Comparison of ENCODE assay signal across 27 mouse cellular contexts in genomic region chr1:56226314-56227008, GRCm38 (mm10).
DNase-seq lines count a peak whose midpoint lies in the region; ATAC-seq lines count a peak whose summit lies in the region.
"Had no signal": no experiment of that assay in that cellular context is flagged by ENCODE, and none has a peak within 500 bp of the region (broad histone marks: within the 10 kb centered on the region; RNA-seq: fewer than 3 reads in every experiment).

No protein-coding gene starts in this region.

- H3K9ac ChIP-seq in forebrain, embryonic 14.5 days (ENCODE audit: low read length): no peak overlapping the region
- no peak overlapping the region for H3K9ac ChIP-seq in midbrain, embryonic 16.5 days (ENCODE audit: low read depth, low read length)
- no peak overlapping the region for H3K9ac ChIP-seq in midbrain, embryonic 13.5 days (replicated peaks)
- H3K9ac ChIP-seq in forebrain, embryonic 16.5 days (replicated peaks; ENCODE audit: low read depth, low read length): no peak overlapping the region
- H3K9ac ChIP-seq: embryonic facial prominence, embryonic 13.5 days; hindbrain, embryonic 12.5 days; hindbrain, embryonic 15.5 days had no signal

- no peak overlapping the region for H3K4me2 ChIP-seq in forebrain, embryonic 14.5 days (ENCODE audit: low read length)
- H3K4me2 ChIP-seq in midbrain, embryonic 16.5 days (ENCODE audit: low read length): no peak overlapping the region
- H3K4me2 ChIP-seq in midbrain, embryonic 13.5 days (replicated peaks): no peak overlapping the region
- H3K4me2 ChIP-seq in forebrain, embryonic 16.5 days (ENCODE audit: low read length): no peak overlapping the region
- H3K4me2 ChIP-seq: embryonic facial prominence, embryonic 13.5 days; heart, embryonic 11.5 days; hindbrain, embryonic 12.5 days; hindbrain, embryonic 15.5 days had no signal

- no peaks in the 10 kb centered on the region for H3K9me3 ChIP-seq in forebrain, embryonic 14.5 days (replicated peaks; ENCODE audit: control insufficient read depth, low read length)
- no peaks in the 10 kb centered on the region for H3K9me3 ChIP-seq in forebrain, embryonic 10.5 days
- no peaks in the 10 kb centered on the region for H3K9me3 ChIP-seq in midbrain, embryonic 16.5 days (replicated peaks; ENCODE audit: control insufficient read depth, low read length, poor library complexity, severe bottlenecking)
- no peaks in the 10 kb centered on the region for H3K9me3 ChIP-seq in midbrain, embryonic 13.5 days
- H3K9me3 ChIP-seq in forebrain, embryonic 16.5 days (ENCODE audit: control insufficient read depth, low read length): no peaks in the 10 kb centered on the region
- H3K9me3 ChIP-seq: embryonic facial prominence, embryonic 10.5 days; hindbrain, embryonic 12.5 days; hindbrain, embryonic 15.5 days had no signal

- no peak overlapping the region for H3K4me3 ChIP-seq in forebrain, embryonic 14.5 days (ENCODE audit: low read depth, low read length)
- no peak overlapping the region for H3K4me3 ChIP-seq in forebrain, embryonic 10.5 days
- H3K4me3 ChIP-seq in midbrain, embryonic 16.5 days (ENCODE audit: low read depth, low read length): no peak overlapping the region
- H3K4me3 ChIP-seq in midbrain, embryonic 13.5 days (replicated peaks): no peak overlapping the region
- no peak overlapping the region for H3K4me3 ChIP-seq in forebrain, embryonic 16.5 days (replicated peaks; ENCODE audit: low read length)
- H3K4me3 ChIP-seq: embryonic facial prominence, embryonic 10.5 days; embryonic facial prominence, embryonic 13.5 days; erythroblast, embryonic 14.5 days; gastrocnemius, adult 2 months; hindbrain, embryonic 12.5 days; hindbrain, embryonic 15.5 days had no signal

- no peaks in the 10 kb centered on the region for H3K27me3 ChIP-seq in forebrain, embryonic 14.5 days (replicated peaks; ENCODE audit: control insufficient read depth, insufficient read depth, low read length)
- no peaks in the 10 kb centered on the region for H3K27me3 ChIP-seq in forebrain, embryonic 10.5 days (ENCODE audit: poor library complexity, severe bottlenecking)
- no peaks in the 10 kb centered on the region for H3K27me3 ChIP-seq in midbrain, embryonic 16.5 days (ENCODE audit: control insufficient read depth, insufficient read depth, low read depth, low read length)
- no peaks in the 10 kb centered on the region for H3K27me3 ChIP-seq in midbrain, embryonic 13.5 days
- H3K27me3 ChIP-seq in forebrain, embryonic 16.5 days (replicated peaks; ENCODE audit: control insufficient read depth, insufficient read depth, low read length): no peaks in the 10 kb centered on the region
- H3K27me3 ChIP-seq: CH12.LX; embryonic facial prominence, embryonic 13.5 days; hindbrain, embryonic 12.5 days; hindbrain, embryonic 15.5 days had no signal

- 0 out of 2 replicates have a peak, but pooled peaks have one; percentile 23 for ATAC-seq in forebrain, embryonic 14.5 days
- ATAC-seq in midbrain, embryonic 16.5 days: peak; percentile 54
- ATAC-seq in midbrain, embryonic 13.5 days: no peak
- ATAC-seq in forebrain, embryonic 16.5 days: peak; percentile 73
- ATAC-seq: intestine, postnatal 0 days; Patski had no signal

- no peak overlapping the region for H3K27ac ChIP-seq in forebrain, embryonic 14.5 days (ENCODE audit: low read depth, low read length)
- H3K27ac ChIP-seq in forebrain, embryonic 10.5 days: no peak overlapping the region
- H3K27ac ChIP-seq in midbrain, embryonic 16.5 days (ENCODE audit: low read length): no peak overlapping the region
- no peak overlapping the region for H3K27ac ChIP-seq in midbrain, embryonic 13.5 days
- H3K27ac ChIP-seq in forebrain, embryonic 16.5 days (ENCODE audit: low read length): no peak overlapping the region
- H3K27ac ChIP-seq: embryonic facial prominence, embryonic 10.5 days; embryonic facial prominence, embryonic 13.5 days; gastrocnemius, adult 2 months; hindbrain, embryonic 12.5 days; hindbrain, embryonic 15.5 days had no signal

- no peaks in the 10 kb centered on the region for H3K4me1 ChIP-seq in forebrain, embryonic 14.5 days (ENCODE audit: control insufficient read depth, insufficient read depth, low read length)
- H3K4me1 ChIP-seq in forebrain, embryonic 10.5 days: no peaks in the 10 kb centered on the region
- no peaks in the 10 kb centered on the region for H3K4me1 ChIP-seq in midbrain, embryonic 16.5 days (ENCODE audit: control insufficient read depth, insufficient read depth, low read length)
- no peaks in the 10 kb centered on the region for H3K4me1 ChIP-seq in midbrain, embryonic 13.5 days (replicated peaks)
- H3K4me1 ChIP-seq in forebrain, embryonic 16.5 days (replicated peaks; ENCODE audit: control insufficient read depth, insufficient read depth, low read length): no peaks in the 10 kb centered on the region
- H3K4me1 ChIP-seq: embryonic facial prominence, embryonic 10.5 days; embryonic facial prominence, embryonic 13.5 days; hindbrain, embryonic 12.5 days; hindbrain, embryonic 15.5 days had no signal

- no peaks in the 10 kb centered on the region for H3K36me3 ChIP-seq in forebrain, embryonic 14.5 days (ENCODE audit: control insufficient read depth, insufficient read depth, low read length)
- H3K36me3 ChIP-seq in forebrain, embryonic 10.5 days (replicated peaks): no peaks in the 10 kb centered on the region
- H3K36me3 ChIP-seq in midbrain, embryonic 16.5 days (ENCODE audit: control insufficient read depth, insufficient read depth, low read length): no peaks in the 10 kb centered on the region
- no peaks in the 10 kb centered on the region for H3K36me3 ChIP-seq in midbrain, embryonic 13.5 days
- no peaks in the 10 kb centered on the region for H3K36me3 ChIP-seq in forebrain, embryonic 16.5 days (ENCODE audit: control insufficient read depth, insufficient read depth)
- H3K36me3 ChIP-seq: embryonic facial prominence, embryonic 10.5 days; embryonic facial prominence, embryonic 13.5 days; G1E; hindbrain, embryonic 12.5 days; hindbrain, embryonic 15.5 days had no signal

- 78% methylated on average over 7 of the region's 7 CpGs for WGBS in forebrain, embryonic 14.5 days
- WGBS in forebrain, embryonic 10.5 days: 90% methylated on average over 7 of the region's 7 CpGs
- 77% methylated on average over 7 of the region's 7 CpGs for WGBS in midbrain, embryonic 16.5 days
- WGBS in midbrain, embryonic 13.5 days: 76% methylated on average over 7 of the region's 7 CpGs
- WGBS in forebrain, embryonic 16.5 days: 69% methylated on average over 7 of the region's 7 CpGs

- peak; percentile 22 for DNase-seq in forebrain, embryonic 14.5 days (ENCODE audit: low spot score)
- DNase-seq in forebrain, embryonic 10.5 days (ENCODE audit: extremely low spot score, low spot score): no peak
- DNase-seq in testis, postnatal 14 days (ENCODE audit: low spot score): no peak
- DNase-seq: adrenal gland, postnatal 10 days; adrenal gland, postnatal 36 days; B cell, adult 2 months; cerebellum, adult 11 months; cerebellum, adult 2 months; cerebellum, postnatal 10 days; cerebellum, postnatal 36 days; embryo, embryonic 11 days; gastrocnemius, adult 2 months; gastrocnemius, postnatal 14 days; heart, adult 11 months had no signal
